Mouse (Mus musculus): ENCODE results near the gene Cbfa2t2. TPM values are rescaled to one million over a fixed set of nuclear protein-coding genes. Genes with fewer than 3 reads are reported as not detected.

Cbfa2t2 gene
- total and polyA plus RNA-seq, 2 experiments from 2014 or later: 31.9 to 41.8 TPM

DNA sequence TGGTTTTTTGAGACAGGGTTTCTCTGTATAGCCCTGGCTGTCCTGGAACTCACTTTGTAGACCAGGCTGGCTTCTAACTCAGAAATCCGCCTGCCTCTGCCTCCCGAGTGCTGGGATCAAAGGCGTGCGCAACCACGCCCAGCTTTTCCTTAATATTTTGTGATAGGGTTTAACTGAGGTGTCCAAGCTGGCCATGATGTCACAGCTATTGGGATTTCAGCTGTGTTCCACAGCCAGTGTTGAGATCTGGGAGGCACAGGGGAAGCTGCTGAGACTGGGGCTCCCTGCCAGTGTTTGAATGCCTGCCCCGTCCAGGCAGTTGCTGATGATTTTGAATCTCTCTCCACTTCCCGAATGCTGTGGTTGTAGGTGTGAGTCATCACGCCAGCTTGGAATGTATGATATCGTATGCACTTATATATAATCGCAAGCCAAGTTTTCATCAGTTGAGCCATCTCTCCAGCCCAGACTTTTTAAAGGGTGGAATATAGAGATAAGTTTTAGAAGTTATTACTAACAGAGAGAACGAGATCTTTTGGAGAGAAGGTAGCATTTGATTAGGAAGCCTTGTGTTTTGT is 27.4 kb downstream of the Cbfa2t2 start:
- Histone ChIP-seq H3K36me3 (ENCODE audit: insufficient read depth) (no peaks in the 10 kb centered on the region), H3K4me2 (ENCODE audit: low read depth) (no peak overlapping the region), H3K27me3 (ENCODE audit: insufficient read depth, low read length) (no peaks in the 10 kb centered on the region), H3K4me3 (ENCODE audit: low read depth, low read length) (no peak overlapping the region), H3K4me1 (ENCODE audit: insufficient read depth) (peaks cover 13% of the 10 kb centered on the region; the same call in 1 of the 2 replicates), H3K9ac (no peak overlapping the region), H3K27ac (ENCODE audit: low read depth, low read length) (no peak overlapping the region), H3K9me3 (ENCODE audit: low read length) (no peaks in the 10 kb centered on the region)
- ATAC-seq (no peak), DNase-seq (no peak)
- TF ChIP-seq CTCF (IDR thresholded peaks at IDR 0.05; ENCODE audit: low read depth): no peak
- 83% methylated on average over 11 of the region's 11 CpGs for WGBS

DNA sequence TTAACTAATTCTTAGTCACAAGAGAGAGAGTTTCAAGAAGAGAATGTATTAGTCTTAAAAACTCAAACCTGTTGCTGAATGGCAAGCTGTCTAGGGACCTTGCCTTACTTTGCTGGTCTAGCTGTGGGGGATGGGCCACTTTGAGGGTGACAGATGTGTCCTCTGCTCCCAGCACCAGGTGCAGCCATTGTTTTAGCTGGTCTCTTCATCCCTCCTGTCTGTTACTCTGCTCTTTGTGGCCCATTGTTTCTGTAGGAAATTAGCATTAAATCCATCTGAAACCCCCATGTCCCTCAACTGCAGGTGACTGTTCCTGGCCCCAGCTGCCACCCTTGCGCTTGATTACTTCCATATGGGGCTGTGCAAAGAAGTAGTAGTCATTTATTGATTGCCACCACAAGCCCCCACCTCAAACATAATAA is 29.6 kb downstream of the Cbfa2t2 start:
- Histone ChIP-seq H3K9me3 (ENCODE audit: low read length) (no peaks in the 10 kb centered on the region), H3K27me3 (ENCODE audit: insufficient read depth, low read length) (no peaks in the 10 kb centered on the region), H3K4me1 (ENCODE audit: insufficient read depth) (0 out of 2 replicates have a peak, but pooled peaks cover 4% of the 10 kb centered on the region), H3K9ac (no peak overlapping the region), H3K4me2 (ENCODE audit: low read depth) (no peak overlapping the region), H3K27ac (ENCODE audit: low read depth, low read length) (no peak overlapping the region), H3K36me3 (ENCODE audit: insufficient read depth) (no peaks in the 10 kb centered on the region), H3K4me3 (ENCODE audit: low read depth, low read length) (no peak overlapping the region)
- no peak for TF ChIP-seq CTCF (IDR thresholded peaks at IDR 0.05; ENCODE audit: low read depth)
- ATAC-seq: no peak
- no peak for DNase-seq
- WGBS: 43% methylated on average over 1 of the region's 1 CpGs

DNA sequence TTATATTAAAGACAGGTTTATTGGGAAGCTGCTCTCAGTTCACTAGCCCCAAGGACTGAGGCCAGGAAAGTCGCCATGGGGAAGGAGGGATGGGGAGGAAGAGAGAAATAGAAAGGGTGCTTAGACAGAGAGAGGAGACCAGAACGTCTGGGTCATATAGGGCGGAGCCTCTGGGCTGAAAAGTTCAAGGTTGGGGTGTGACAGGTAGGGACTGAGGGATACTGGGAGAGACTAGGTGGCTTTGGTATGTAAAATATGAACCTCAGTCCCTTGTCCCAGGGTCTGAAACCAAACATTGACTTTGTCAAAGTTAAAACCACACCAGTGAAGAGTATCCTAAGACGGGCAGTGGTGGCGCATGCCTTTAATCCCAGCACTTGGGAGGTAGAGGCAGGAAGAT is 30.9 kb downstream of the Cbfa2t2 start:
- Histone ChIP-seq H3K27ac (ENCODE audit: low read depth, low read length) (no peak overlapping the region), H3K4me2 (ENCODE audit: low read depth) (no peak overlapping the region), H3K36me3 (ENCODE audit: insufficient read depth) (no peaks in the 10 kb centered on the region), H3K4me1 (ENCODE audit: insufficient read depth) (0 out of 2 replicates have a peak, but pooled peaks cover 4% of the 10 kb centered on the region), H3K9me3 (ENCODE audit: low read length) (no peaks in the 10 kb centered on the region), H3K27me3 (ENCODE audit: insufficient read depth, low read length) (no peaks in the 10 kb centered on the region), H3K4me3 (ENCODE audit: low read depth, low read length) (no peak overlapping the region), H3K9ac (no peak overlapping the region)
- ATAC-seq: no peak
- 88% methylated on average over 5 of the region's 5 CpGs for WGBS
- TF ChIP-seq CTCF (IDR thresholded peaks at IDR 0.05; ENCODE audit: low read depth): no peak
- no peak for DNase-seq

DNA sequence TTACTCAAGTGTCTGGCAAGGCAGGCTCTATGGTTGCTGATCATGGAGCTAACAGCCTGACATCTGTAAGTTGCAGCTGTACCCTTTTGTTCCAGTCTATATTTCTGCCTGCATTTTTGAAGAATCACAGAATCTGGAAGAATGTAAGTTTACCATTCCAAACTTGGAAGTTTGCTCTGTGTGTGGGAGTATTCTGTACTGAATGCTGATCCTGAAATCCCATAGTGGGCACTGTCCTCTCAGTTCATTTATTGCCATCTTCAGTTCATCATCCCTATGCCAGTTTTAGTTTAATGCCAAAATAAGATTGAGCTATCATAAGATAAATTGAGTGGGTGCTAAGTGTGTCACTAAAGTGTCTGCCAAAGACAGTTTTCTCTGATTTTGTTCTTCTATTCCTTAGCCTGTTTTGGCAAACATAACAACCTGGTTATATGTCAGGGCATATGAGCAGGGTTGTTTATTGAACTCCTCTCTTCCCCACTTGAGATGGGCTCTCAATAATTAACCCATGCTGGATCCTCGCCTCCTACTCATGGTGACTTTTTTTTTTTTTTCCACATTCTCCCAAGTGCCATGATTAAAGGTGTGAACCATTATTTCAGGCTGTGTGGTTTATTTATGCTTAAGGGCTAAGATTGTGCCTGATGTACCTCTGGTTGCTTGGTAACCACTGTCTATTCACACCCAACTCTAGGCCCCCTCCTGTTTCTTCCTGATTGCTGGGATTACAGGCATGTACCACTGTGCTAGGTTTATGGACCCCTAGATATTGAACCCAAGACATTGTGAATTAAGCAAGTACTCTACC is 38.2 kb downstream of the Cbfa2t2 start:
- no peaks in the 10 kb centered on the region for H3K9me3 ChIP-seq (ENCODE audit: low read length)
- H3K27me3 ChIP-seq (ENCODE audit: insufficient read depth, low read length): no peaks in the 10 kb centered on the region
- H3K27ac ChIP-seq (ENCODE audit: low read depth, low read length): no peak overlapping the region
- H3K4me2 ChIP-seq (ENCODE audit: low read depth): no peak overlapping the region
- no peak overlapping the region for H3K9ac ChIP-seq
- 64% methylated on average over 1 of the region's 1 CpGs for WGBS
- DNase-seq: no peak
- no peak overlapping the region for H3K4me3 ChIP-seq (ENCODE audit: low read depth, low read length)
- H3K4me1 ChIP-seq (ENCODE audit: insufficient read depth): no peaks in the 10 kb centered on the region
- ATAC-seq: no peak; the same call in 1 of the 2 replicates
- no peak for TF ChIP-seq CTCF (IDR thresholded peaks at IDR 0.05; ENCODE audit: low read depth)
- H3K36me3 ChIP-seq (ENCODE audit: insufficient read depth): no peaks in the 10 kb centered on the region

DNA sequence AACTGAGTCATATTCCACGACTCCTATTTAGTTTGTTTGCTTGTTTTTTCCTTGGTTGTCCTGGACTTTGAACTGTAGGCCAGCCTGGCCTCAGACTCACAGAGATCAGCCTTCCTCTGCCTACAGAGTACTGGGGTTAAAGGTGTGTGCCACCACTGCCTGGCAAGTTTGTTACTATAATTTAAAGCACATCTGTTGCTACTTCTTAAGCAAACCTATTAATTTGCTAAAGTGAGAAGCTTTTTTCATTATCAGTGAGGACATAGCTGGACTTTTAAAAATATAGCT is 38.7 kb downstream of the Cbfa2t2 start:
- DNase-seq (no peak), ATAC-seq (no peak)
- Histone ChIP-seq H3K9me3 (ENCODE audit: low read length) (no peaks in the 10 kb centered on the region), H3K4me3 (ENCODE audit: low read depth, low read length) (no peak overlapping the region), H3K4me1 (ENCODE audit: insufficient read depth) (no peaks in the 10 kb centered on the region), H3K4me2 (ENCODE audit: low read depth) (no peak overlapping the region), H3K27ac (ENCODE audit: low read depth, low read length) (no peak overlapping the region), H3K36me3 (ENCODE audit: insufficient read depth) (no peaks in the 10 kb centered on the region), H3K9ac (no peak overlapping the region), H3K27me3 (ENCODE audit: insufficient read depth, low read length) (no peaks in the 10 kb centered on the region)
- WGBS: 82% methylated on average over 1 of the region's 1 CpGs
- no peak for TF ChIP-seq CTCF (IDR thresholded peaks at IDR 0.05; ENCODE audit: low read depth)

DNA sequence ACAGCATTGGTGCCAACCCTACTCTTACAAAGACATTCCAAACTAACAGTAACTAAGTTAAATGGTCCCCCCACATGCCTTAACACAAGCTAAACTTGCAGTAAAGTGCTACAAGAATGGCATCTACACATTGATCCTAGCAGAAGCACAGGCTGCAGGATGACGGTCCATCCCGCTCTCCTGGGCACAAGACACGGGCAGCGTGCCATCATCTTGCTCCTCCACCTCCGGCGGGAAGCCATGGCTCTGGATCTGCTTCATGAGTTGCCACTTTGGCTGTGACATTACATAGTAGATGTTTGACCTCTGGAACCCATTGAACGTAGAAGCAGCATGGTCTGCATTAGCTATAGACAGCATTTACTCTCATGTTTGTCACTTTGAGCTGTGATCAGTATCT is 39.6 kb downstream of the Cbfa2t2 start:
- TF ChIP-seq CTCF (IDR thresholded peaks at IDR 0.05; ENCODE audit: low read depth): no peak
- Histone ChIP-seq H3K4me2 (ENCODE audit: low read depth) (no peak overlapping the region), H3K9me3 (ENCODE audit: low read length) (no peaks in the 10 kb centered on the region), H3K27me3 (ENCODE audit: insufficient read depth, low read length) (no peaks in the 10 kb centered on the region), H3K27ac (ENCODE audit: low read depth, low read length) (no peak overlapping the region), H3K4me1 (ENCODE audit: insufficient read depth) (no peaks in the 10 kb centered on the region), H3K36me3 (ENCODE audit: insufficient read depth) (no peaks in the 10 kb centered on the region), H3K4me3 (ENCODE audit: low read depth, low read length) (no peak overlapping the region), H3K9ac (no peak overlapping the region)
- DNase-seq (no peak), ATAC-seq (no peak)
- 85% methylated on average over 7 of the region's 7 CpGs for WGBS

DNA sequence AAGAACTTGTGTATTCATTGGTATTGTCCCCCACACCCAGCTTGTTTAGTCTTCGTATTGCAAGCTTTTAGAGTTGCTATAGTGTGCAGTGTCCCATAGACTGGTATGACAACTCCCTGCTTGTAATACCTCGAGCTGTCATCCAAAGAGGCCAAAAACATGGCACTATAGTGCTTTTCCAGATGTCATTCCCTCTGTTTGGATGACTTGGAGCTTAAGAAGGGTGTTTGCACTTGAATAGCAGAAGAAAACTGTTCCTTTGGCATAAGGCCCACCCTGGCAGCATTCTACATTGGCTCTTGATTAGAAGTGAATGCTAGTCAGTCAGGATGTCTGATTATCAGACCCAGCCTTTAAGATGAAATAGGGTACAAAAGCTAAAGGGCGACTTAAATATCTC is 40.7 kb downstream of the Cbfa2t2 start:
- H3K27me3 ChIP-seq (ENCODE audit: insufficient read depth, low read length): no peaks in the 10 kb centered on the region
- H3K4me1 ChIP-seq (ENCODE audit: insufficient read depth): no peaks in the 10 kb centered on the region
- no peak for TF ChIP-seq CTCF (IDR thresholded peaks at IDR 0.05; ENCODE audit: low read depth)
- no peak overlapping the region for H3K9ac ChIP-seq
- H3K27ac ChIP-seq (ENCODE audit: low read depth, low read length): no peak overlapping the region
- H3K9me3 ChIP-seq (ENCODE audit: low read length): no peaks in the 10 kb centered on the region
- no peaks in the 10 kb centered on the region for H3K36me3 ChIP-seq (ENCODE audit: insufficient read depth)
- WGBS: 26% methylated on average over 3 of the region's 3 CpGs
- H3K4me3 ChIP-seq (ENCODE audit: low read depth, low read length): no peak overlapping the region
- DNase-seq: peak; percentile 74
- peak; percentile 82 for ATAC-seq
- no peak overlapping the region for H3K4me2 ChIP-seq (ENCODE audit: low read depth)

All from forebrain, postnatal 0 days (tissue).